Mouse (Mus musculus) kidney, embryonic 14.5 days (tissue): ENCODE measurements at regions not wholly inside any gene's neighbourhood (a gene's known extent, or its start where the extent isn't known, plus 50 kb on each side); places are given as distances from the start of the nearest gene placed in this dataset.

Experiments used
- ATAC-seq: fragments of 200-750 bp; cut with Nextera tagmentation; 2 replicates; pipeline ENCODE4 v1.8.0; 2017; ENCODE audit warnings: moderate number of reproducible peaks, mild to moderate bottlenecking, moderate TSS enrichment, moderate library complexity; ENCODE audit not compliant: low FRiP score, low TSS enrichment
- H3K27ac ChIP-seq: fragments of 300-500 bp; sonication (generic); 2 replicates; pipeline ENCODE4 v1.5.1; 2014; ENCODE audit warnings: low read depth, mild to moderate bottlenecking, low read length, moderate library complexity, mixed read lengths
- H3K27me3 ChIP-seq: fragments of 300-500 bp; sonication (generic); 2 replicates; pipeline ENCODE4 v1.6.1; 2014; ENCODE audit warnings: mild to moderate bottlenecking, low read length; ENCODE audit not compliant: control insufficient read depth, insufficient read depth
- H3K36me3 ChIP-seq: fragments of 300-500 bp; sonication (generic); 2 replicates; pipeline ENCODE4 v1.6.1; 2014; ENCODE audit warnings: low read length, mixed read lengths; ENCODE audit not compliant: control insufficient read depth, insufficient read depth
- H3K4me1 ChIP-seq: fragments of 300-500 bp; sonication (generic); 2 replicates; pipeline ENCODE4 v1.6.1; 2014; ENCODE audit warnings: low read length, mixed read lengths; ENCODE audit not compliant: control insufficient read depth, insufficient read depth
- H3K4me2 ChIP-seq: fragments of 300-500 bp; sonication (generic); replicated peaks from 2 replicates; pipeline ENCODE4 v1.6.1; 2014; ENCODE audit warnings: low read depth, mild to moderate bottlenecking, low read length
- H3K4me3 ChIP-seq: fragments of 300-500 bp; sonication (generic); 2 replicates; pipeline ENCODE4 v1.5.1; 2014; ENCODE audit warnings: mild to moderate bottlenecking, low read length
- H3K9ac ChIP-seq: fragments of 300-500 bp; sonication (generic); 2 replicates; pipeline ENCODE4 v1.6.1; 2014; ENCODE audit warnings: low read depth, mild to moderate bottlenecking, low read length, moderate library complexity
- H3K9me3 ChIP-seq: fragments of 300-500 bp; sonication (generic); 2 replicates; pipeline ENCODE4 v1.6.1; 2016; ENCODE audit warnings: low read length; ENCODE audit not compliant: control insufficient read depth
- WGBS: fragments of 180-500 bp; shearing (Covaris S2); extraction: QIAGEN DNeasy Blood & Tissue Kit; methylation state at CpG from one replicate; pipeline ENCODE4 v1.1.7; 2014; 5-methylcytosine and 5-hydroxymethylcytosine counted together

GRCm38 (mm10) chr14:120560416-120560815 is 82.2 kb downstream of the Rap2a start:
- Histone ChIP-seq H3K4me1 (no peaks in the 10 kb centered on the region), H3K4me3 (no peak overlapping the region), H3K4me2 (no peak overlapping the region), H3K27me3 (no peaks in the 10 kb centered on the region), H3K27ac (no peak overlapping the region), H3K36me3 (no peaks in the 10 kb centered on the region), H3K9me3 (no peaks in the 10 kb centered on the region), H3K9ac (no peak overlapping the region)
- WGBS, result 90% methylated on average over 7 of the region's 7 CpGs
- ATAC-seq, result no peak

GRCm38 (mm10) chr14:120560987-120561386 is 82.7 kb downstream of the Rap2a start:
- H3K27ac ChIP-seq, result no peak overlapping the region
- no peak overlapping the region for H3K9ac ChIP-seq
- ATAC-seq, result no peak
- no peaks in the 10 kb centered on the region for H3K4me1 ChIP-seq
- 95% methylated on average over 2 of the region's 2 CpGs for WGBS
- H3K4me2 ChIP-seq, result no peak overlapping the region
- H3K9me3 ChIP-seq, result no peaks in the 10 kb centered on the region
- no peak overlapping the region for H3K4me3 ChIP-seq
- no peaks in the 10 kb centered on the region for H3K36me3 ChIP-seq
- no peaks in the 10 kb centered on the region for H3K27me3 ChIP-seq

GRCm38 (mm10) chr14:120566945-120567344 is 88.7 kb downstream of the Rap2a start:
- H3K9me3 ChIP-seq, result no peaks in the 10 kb centered on the region
- no peak overlapping the region for H3K4me2 ChIP-seq
- no peak overlapping the region for H3K4me3 ChIP-seq
- H3K9ac ChIP-seq, result no peak overlapping the region
- no peaks in the 10 kb centered on the region for H3K4me1 ChIP-seq
- H3K36me3 ChIP-seq, result no peaks in the 10 kb centered on the region
- ATAC-seq, result no peak
- 87% methylated on average over 1 of the region's 1 CpGs for WGBS
- H3K27ac ChIP-seq, result no peak overlapping the region
- H3K27me3 ChIP-seq, result no peaks in the 10 kb centered on the region

- Histone ChIP-seq H3K27me3 (no peaks in the 10 kb centered on the region), H3K9me3 (no peaks in the 10 kb centered on the region), H3K4me1 (no peaks in the 10 kb centered on the region), H3K36me3 (no peaks in the 10 kb centered on the region), H3K9ac (no peak overlapping the region), H3K27ac (no peak overlapping the region), H3K4me3 (no peak overlapping the region), H3K4me2 (no peak overlapping the region)
- WGBS, result 77% methylated on average over 4 of the region's 4 CpGs
- ATAC-seq, result no peak
These were observed 89.8 kb downstream of the Rap2a start for GRCm38 (mm10) chr14:120568054-120568453.

GRCm38 (mm10) chr14:120572238-120572637 is 94.0 kb downstream of the Rap2a start:
- no peaks in the 10 kb centered on the region for H3K27me3 ChIP-seq
- no peak overlapping the region for H3K9ac ChIP-seq
- H3K4me1 ChIP-seq, result no peaks in the 10 kb centered on the region
- ATAC-seq, result no peak
- H3K27ac ChIP-seq, result no peak overlapping the region
- H3K4me3 ChIP-seq, result no peak overlapping the region
- no peak overlapping the region for H3K4me2 ChIP-seq
- no peaks in the 10 kb centered on the region for H3K9me3 ChIP-seq
- no peaks in the 10 kb centered on the region for H3K36me3 ChIP-seq
- WGBS, result 75% methylated on average over 10 of the region's 10 CpGs

- H3K27me3 ChIP-seq, result no peaks in the 10 kb centered on the region
- H3K9me3 ChIP-seq, result no peaks in the 10 kb centered on the region
- H3K4me3 ChIP-seq, result no peak overlapping the region
- no peaks in the 10 kb centered on the region for H3K36me3 ChIP-seq
- H3K9ac ChIP-seq, result no peak overlapping the region
- H3K4me2 ChIP-seq, result no peak overlapping the region
- no peak overlapping the region for H3K27ac ChIP-seq
- 73% methylated on average over 6 of the region's 6 CpGs for WGBS
- no peaks in the 10 kb centered on the region for H3K4me1 ChIP-seq
- no peak for ATAC-seq
These were observed 97.0 kb downstream of the Rap2a start for GRCm38 (mm10) chr14:120575202-120575601.

GRCm38 (mm10) chr14:120578352-120579080 is 100.3 kb downstream of the Rap2a start:
- Histone ChIP-seq H3K9me3 (no peaks in the 10 kb centered on the region), H3K4me2 (no peak overlapping the region), H3K36me3 (no peaks in the 10 kb centered on the region), H3K27me3 (no peaks in the 10 kb centered on the region), H3K4me3 (no peak overlapping the region), H3K27ac (no peak overlapping the region), H3K4me1 (no peaks in the 10 kb centered on the region), H3K9ac (no peak overlapping the region)
- 93% methylated on average over 11 of the region's 11 CpGs for WGBS
- no peak for ATAC-seq

DNA sequence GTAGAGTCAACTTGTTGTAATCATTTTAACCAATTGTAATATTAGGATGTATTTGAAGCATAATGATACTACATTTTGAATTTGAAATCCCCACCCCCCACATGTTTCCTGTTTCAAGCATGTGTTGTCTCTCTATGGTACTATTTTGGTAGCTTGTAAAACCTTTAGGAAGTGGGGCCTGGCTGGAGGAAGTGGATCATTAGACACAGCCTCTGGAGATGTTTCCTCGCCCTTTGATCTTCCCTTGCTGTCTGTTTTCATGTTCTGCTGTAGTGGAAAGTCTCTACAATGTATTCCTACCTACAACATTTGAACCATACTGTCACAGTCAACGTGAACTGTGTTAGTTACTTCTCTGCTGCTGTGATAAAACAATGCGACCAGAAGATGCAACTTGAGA is 105.6 kb downstream of the Rap2a start:
- Histone ChIP-seq H3K36me3 (no peaks in the 10 kb centered on the region), H3K4me1 (no peaks in the 10 kb centered on the region), H3K9me3 (no peaks in the 10 kb centered on the region), H3K4me3 (no peak overlapping the region), H3K4me2 (no peak overlapping the region), H3K27me3 (no peaks in the 10 kb centered on the region), H3K27ac (no peak overlapping the region), H3K9ac (no peak overlapping the region)
- ATAC-seq, result no peak
- WGBS, result 76% methylated on average over 3 of the region's 3 CpGs

GRCm38 (mm10) chr14:120592191-120592590 is 113.9 kb downstream of the Rap2a start:
- H3K27me3 ChIP-seq, result no peaks in the 10 kb centered on the region
- H3K27ac ChIP-seq, result no peak overlapping the region
- no peaks in the 10 kb centered on the region for H3K36me3 ChIP-seq
- H3K4me1 ChIP-seq, result no peaks in the 10 kb centered on the region
- ATAC-seq, result no peak
- H3K4me3 ChIP-seq, result no peak overlapping the region
- H3K4me2 ChIP-seq, result no peak overlapping the region
- no peak overlapping the region for H3K9ac ChIP-seq
- H3K9me3 ChIP-seq, result no peaks in the 10 kb centered on the region
- 93% methylated on average over 2 of the region's 2 CpGs for WGBS
